Mouse (Mus musculus): ENCODE results near the gene Fkbp5. TPM values are rescaled to one million over a fixed set of nuclear protein-coding genes. Genes with fewer than 3 reads are reported as not detected.
A peak's percentile ranks its signal among the peaks of the same experiment; 100 is the strongest.

Gene Fkbp5
- polyA plus RNA-seq, 1 experiment from 2014 or later, result 16.2 TPM

DNA sequence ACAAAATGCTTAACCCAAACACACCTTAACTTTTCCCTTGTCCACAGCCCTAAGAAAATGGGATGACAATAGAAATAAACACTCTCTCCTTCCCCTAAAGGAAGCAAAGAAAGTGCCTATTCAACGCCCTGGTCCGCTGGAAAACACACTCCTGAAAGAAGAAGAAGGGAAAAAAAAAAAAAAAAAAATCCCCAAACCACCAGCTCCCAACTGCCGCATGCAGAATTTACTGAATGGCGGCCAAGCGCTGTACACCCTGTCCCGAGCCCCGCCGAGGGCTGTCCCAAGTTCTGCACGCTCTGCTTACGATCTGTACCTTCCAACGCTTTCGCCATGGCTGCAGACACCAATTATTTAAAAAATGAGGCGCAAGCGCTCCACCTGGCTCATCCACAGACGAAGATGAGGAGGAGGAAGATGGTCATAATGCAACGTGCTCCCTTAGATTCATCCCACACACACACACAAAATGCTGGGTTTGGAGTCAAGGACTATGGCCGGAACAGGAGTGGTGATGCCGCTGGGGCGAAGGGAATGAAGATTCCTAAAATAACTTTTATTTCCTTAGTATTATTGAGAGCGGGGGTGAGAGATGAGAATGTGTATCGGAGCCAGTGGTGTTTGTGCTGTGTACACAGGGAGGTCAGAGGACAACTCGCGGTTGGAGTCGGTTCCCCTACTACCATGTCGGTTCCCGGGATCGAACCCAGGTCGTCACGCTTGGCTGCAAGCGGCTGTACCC, 32.5 kb downstream of the Fkbp5 start:
- peaks cover 12% of the 10 kb centered on the region for H3K4me1 ChIP-seq (replicated peaks)
- peak overlapping the region; percentile 80 for H3K27ac ChIP-seq
- ATAC-seq (replicated peaks; ENCODE audit: insufficient number of reproducible peaks, insufficient read depth, low FRiP score, low read depth), result no peak
- peak overlapping the region; percentile 71 for H3K9ac ChIP-seq
- H3K4me2 ChIP-seq, result peak overlapping the region; percentile 85
- no peaks in the 10 kb centered on the region for H3K9me3 ChIP-seq (replicated peaks)
- no peaks in the 10 kb centered on the region for H3K27me3 ChIP-seq
- no peaks in the 10 kb centered on the region for H3K36me3 ChIP-seq
- WGBS, result 6% methylated on average over 30 of the region's 30 CpGs
- H3K4me3 ChIP-seq, result peak overlapping the region; percentile 74

DNA sequence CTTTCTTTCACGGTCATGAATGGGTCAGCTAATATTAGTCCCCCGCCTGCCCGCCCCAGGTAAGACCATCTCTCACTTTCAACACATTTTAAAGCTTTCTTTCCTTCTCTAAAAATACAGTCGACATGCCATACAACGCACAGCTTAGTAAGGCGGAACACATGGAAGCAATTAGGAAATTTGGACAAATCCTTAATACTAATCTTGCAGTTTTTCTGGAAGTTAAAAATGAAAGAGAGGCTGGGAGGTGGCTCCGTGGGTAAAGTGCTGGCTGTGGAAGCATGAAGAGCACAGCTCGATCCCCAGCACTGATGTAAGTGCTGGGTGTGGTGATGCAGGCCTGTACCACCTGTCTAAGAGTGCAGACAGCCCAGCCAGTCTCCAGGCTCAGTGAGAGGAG, 39.9 kb downstream of the Fkbp5 start:
- Histone ChIP-seq H3K4me1 (replicated peaks) (peaks cover 2% of the 10 kb centered on the region), H3K27me3 (no peaks in the 10 kb centered on the region), H3K36me3 (no peaks in the 10 kb centered on the region), H3K9me3 (replicated peaks) (no peaks in the 10 kb centered on the region), H3K4me3 (no peak overlapping the region), H3K4me2 (no peak overlapping the region), H3K9ac (no peak overlapping the region), H3K27ac (no peak overlapping the region)
- no peak for ATAC-seq (replicated peaks; ENCODE audit: insufficient number of reproducible peaks, insufficient read depth, low FRiP score, low read depth)
- WGBS, result 76% methylated on average over 8 of the region's 8 CpGs

DNA sequence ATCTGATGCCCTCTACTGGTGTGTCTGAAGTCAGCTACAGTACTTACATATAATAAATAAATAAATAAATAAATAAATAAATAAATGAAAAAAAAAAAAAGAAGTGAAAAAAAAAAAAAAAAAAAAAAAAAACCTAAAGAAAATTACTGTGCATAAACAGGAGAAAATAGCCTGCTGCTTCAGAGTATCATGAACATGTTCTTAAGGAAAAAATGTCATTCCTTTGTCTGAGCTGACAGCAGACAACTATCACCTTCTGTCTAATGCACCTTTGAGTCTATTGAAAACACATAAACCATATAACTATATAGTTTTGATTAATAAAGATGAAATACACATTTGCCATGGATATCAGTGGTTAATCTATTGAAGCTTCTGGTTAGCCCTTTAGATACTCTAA, 40.9 kb downstream of the Fkbp5 start:
- no peaks in the 10 kb centered on the region for H3K36me3 ChIP-seq
- H3K4me2 ChIP-seq, result no peak overlapping the region
- H3K9ac ChIP-seq, result no peak overlapping the region
- H3K27ac ChIP-seq, result no peak overlapping the region
- H3K4me3 ChIP-seq, result no peak overlapping the region
- no peak for ATAC-seq (replicated peaks; ENCODE audit: insufficient number of reproducible peaks, insufficient read depth, low FRiP score, low read depth)
- H3K4me1 ChIP-seq (replicated peaks), result peaks cover 8% of the 10 kb centered on the region
- H3K9me3 ChIP-seq (replicated peaks), result no peaks in the 10 kb centered on the region
- H3K27me3 ChIP-seq, result no peaks in the 10 kb centered on the region

DNA sequence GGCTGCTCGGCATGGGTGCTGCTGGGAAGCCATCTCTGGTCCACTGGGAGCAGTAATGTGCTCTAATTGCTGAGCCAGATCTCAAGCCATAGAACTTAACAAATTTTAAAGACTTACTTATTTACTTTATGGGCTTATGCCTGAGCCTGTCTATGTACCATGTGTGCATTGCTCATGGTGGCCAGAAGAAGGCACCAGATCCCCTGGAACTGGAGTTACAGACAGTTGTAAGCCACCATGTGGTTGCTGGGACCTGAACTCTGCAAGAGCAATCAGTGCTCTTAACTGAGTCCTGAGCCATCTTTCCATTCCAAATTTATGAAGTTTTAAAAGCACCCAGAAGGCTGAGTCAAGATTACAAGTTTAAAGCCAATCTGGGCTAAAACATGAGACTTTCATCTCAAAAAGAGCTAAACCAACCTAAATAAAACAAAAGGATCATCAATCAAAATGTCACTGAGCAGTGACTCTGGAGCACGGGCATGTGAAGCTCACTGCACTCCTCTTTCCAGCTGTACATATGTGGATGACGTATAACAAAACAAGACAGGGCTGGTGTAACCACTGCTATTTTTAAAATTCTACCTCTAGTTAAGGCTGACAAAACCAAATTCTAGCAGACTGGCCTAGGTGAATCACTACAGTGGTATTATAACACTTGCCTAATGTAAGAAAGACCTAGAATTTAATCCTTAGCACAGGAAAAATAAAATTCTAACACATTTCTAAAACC, 41.6 kb downstream of the Fkbp5 start:
- Histone ChIP-seq H3K4me3 (no peak overlapping the region), H3K9ac (no peak overlapping the region), H3K4me2 (no peak overlapping the region), H3K9me3 (replicated peaks) (no peaks in the 10 kb centered on the region), H3K27ac (no peak overlapping the region), H3K4me1 (replicated peaks) (peaks cover 8% of the 10 kb centered on the region), H3K27me3 (no peaks in the 10 kb centered on the region), H3K36me3 (no peaks in the 10 kb centered on the region)
- no peak for ATAC-seq (replicated peaks; ENCODE audit: insufficient number of reproducible peaks, insufficient read depth, low FRiP score, low read depth)
- WGBS, result 84% methylated on average over 3 of the region's 3 CpGs

DNA sequence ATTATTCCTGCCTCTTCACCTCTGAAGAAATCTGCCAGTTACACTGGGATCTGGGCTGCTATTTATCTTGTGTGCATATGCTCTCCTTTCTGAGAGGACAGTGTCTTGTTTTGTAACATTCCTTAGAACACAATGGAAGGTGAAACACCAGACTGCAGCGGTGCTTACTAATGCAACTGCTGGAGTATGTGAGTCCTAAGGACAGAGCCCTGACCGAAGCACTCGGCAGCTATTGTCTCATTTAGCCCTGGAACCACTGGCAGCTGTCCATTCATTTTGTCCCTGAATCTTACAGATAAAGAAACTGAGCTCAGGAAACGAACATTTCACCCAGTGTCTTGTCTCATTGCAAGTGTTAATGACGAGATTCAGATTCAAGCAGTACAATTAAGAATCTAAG, 44.6 kb downstream of the Fkbp5 start:
- H3K36me3 ChIP-seq, result no peaks in the 10 kb centered on the region
- H3K9me3 ChIP-seq (replicated peaks), result no peaks in the 10 kb centered on the region
- no peak overlapping the region for H3K4me2 ChIP-seq
- H3K4me1 ChIP-seq (replicated peaks), result peaks cover 8% of the 10 kb centered on the region
- WGBS, result 26% methylated on average over 5 of the region's 5 CpGs
- peak overlapping the region; percentile 7; the same call in 1 of the 2 replicates for H3K27ac ChIP-seq
- no peak overlapping the region for H3K4me3 ChIP-seq
- no peaks in the 10 kb centered on the region for H3K27me3 ChIP-seq
- H3K9ac ChIP-seq, result no peak overlapping the region
- ATAC-seq (replicated peaks; ENCODE audit: insufficient number of reproducible peaks, insufficient read depth, low FRiP score, low read depth), result no peak

DNA sequence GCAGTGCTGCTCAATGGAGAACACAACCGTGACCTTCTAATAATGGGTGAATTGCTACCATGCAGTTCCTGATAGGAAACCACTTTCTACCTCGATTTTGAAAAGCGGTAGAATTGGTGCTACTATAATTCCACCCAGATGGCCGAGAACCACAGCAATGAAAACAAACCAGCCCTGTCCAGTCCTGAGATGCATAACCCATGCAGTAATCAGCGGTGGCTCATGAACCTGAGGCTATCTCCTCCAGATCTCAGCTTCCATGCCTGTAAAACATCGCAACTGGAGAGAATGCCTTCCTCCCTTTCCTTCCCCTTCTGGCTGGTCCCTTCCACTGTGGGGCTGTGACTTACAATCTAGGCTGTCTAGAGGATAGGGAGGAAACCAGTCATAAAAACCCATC, 46.5 kb downstream of the Fkbp5 start:
- no peak overlapping the region for H3K4me2 ChIP-seq
- 72% methylated on average over 6 of the region's 6 CpGs for WGBS
- H3K36me3 ChIP-seq, result no peaks in the 10 kb centered on the region

DNA sequence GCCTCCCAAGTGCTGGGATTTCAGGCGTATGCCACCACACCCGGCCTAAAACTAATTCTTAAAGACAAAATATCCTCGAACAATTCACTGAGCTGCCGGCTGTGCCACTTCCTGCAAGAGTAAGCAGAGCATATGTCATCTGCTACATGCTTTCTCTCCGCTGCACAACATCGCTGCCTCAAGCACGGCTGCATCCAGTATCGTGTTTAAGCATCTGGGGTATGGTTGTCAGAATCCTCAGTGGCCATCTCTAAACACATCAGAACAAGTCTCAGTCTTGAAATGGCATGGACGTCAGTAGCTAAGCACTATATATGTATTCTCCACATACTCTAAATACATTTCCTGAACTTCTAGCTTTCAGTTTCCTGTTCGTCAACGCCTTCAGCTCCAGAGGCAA, 49.6 kb downstream of the Fkbp5 start:
- H3K27me3 ChIP-seq, result no peaks in the 10 kb centered on the region
- peak overlapping the region; percentile 38 for H3K27ac ChIP-seq
- H3K4me3 ChIP-seq, result peak overlapping the region; percentile 13; the same call in 1 of the 2 replicates
- H3K9me3 ChIP-seq (replicated peaks), result no peaks in the 10 kb centered on the region
- no peaks in the 10 kb centered on the region for H3K36me3 ChIP-seq
- peak overlapping the region; percentile 9 for H3K4me2 ChIP-seq
- 61% methylated on average over 11 of the region's 11 CpGs for WGBS
- H3K9ac ChIP-seq, result no peak overlapping the region
- peaks cover 25% of the 10 kb centered on the region for H3K4me1 ChIP-seq (replicated peaks)
- no peak for ATAC-seq (replicated peaks; ENCODE audit: insufficient number of reproducible peaks, insufficient read depth, low FRiP score, low read depth)

More for the DNA sequence above, 46.5 kb downstream of the Fkbp5 start:
- no peak for ATAC-seq (replicated peaks; ENCODE audit: insufficient number of reproducible peaks, insufficient read depth, low FRiP score, low read depth)
- no peak overlapping the region for H3K27ac ChIP-seq
- no peak overlapping the region for H3K9ac ChIP-seq
- H3K9me3 ChIP-seq (replicated peaks), result no peaks in the 10 kb centered on the region
- H3K4me3 ChIP-seq, result no peak overlapping the region
- H3K4me1 ChIP-seq (replicated peaks), result peaks cover 15% of the 10 kb centered on the region
- H3K27me3 ChIP-seq, result no peaks in the 10 kb centered on the region

DNA sequence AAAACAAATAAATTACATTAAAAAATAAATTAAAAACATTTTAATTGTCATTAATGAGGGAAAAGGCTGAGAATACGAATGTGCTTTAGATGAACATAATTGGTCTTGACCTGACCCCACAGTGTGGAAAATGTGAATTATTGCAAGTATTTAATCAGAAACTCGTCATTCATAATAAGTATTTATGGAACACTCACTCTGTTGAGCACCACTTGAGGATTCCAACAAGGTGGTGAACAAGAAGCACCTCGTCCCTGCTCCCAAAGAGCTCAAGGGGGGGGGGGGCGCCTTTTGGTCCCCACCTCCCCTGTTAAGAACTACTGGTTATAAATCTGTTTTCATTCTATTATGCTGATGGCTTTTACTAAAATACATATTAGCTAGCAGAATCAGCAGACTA, 51.4 kb downstream of the Fkbp5 start:
- no peaks in the 10 kb centered on the region for H3K27me3 ChIP-seq
- no peak overlapping the region for H3K9ac ChIP-seq
- H3K4me3 ChIP-seq, result no peak overlapping the region
- H3K27ac ChIP-seq, result no peak overlapping the region
- no peaks in the 10 kb centered on the region for H3K9me3 ChIP-seq (replicated peaks)
- ATAC-seq (replicated peaks; ENCODE audit: insufficient number of reproducible peaks, insufficient read depth, low FRiP score, low read depth), result no peak
- peaks cover 18% of the 10 kb centered on the region; the same call in 1 of the 2 replicates for H3K4me1 ChIP-seq (replicated peaks)
- no peak overlapping the region for H3K4me2 ChIP-seq
- 68% methylated on average over 4 of the region's 4 CpGs for WGBS
- H3K36me3 ChIP-seq, result no peaks in the 10 kb centered on the region

DNA sequence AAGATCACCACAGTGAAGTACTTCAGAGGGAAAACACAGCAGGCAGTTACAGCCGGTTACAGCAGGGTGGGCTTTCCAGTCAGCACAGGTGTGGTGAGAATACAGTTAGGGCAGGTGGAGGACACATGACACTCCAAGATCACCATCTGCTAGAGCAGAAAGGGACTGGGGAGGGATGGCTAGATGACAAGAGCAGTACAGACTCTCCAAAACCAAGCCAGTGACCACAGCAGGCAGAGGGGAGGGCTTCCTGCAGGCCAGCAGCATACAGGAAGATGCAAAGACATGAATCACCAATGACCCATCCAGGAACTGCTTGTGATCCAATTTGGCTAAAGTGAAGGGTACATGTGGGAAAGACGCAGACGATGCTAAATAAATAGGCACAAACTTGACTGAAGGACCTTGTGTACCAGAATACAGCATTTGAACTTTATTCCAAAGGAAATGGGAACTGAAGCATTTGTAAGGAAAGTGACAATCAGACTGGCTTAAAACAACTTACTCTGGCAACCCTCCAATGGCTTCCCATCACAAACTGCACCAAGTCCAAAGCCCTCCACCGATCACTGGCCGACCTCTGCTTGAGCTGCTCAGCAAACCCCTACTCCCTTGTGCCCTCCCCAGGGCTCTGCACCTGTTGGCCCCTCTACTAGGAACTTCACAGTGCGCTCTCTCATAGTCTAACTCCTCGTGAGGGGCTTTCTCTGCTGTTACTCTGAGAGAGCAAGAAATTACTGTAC, 53.5 kb downstream of the Fkbp5 start:
- ATAC-seq (replicated peaks; ENCODE audit: insufficient number of reproducible peaks, insufficient read depth, low FRiP score, low read depth), result no peak

DNA sequence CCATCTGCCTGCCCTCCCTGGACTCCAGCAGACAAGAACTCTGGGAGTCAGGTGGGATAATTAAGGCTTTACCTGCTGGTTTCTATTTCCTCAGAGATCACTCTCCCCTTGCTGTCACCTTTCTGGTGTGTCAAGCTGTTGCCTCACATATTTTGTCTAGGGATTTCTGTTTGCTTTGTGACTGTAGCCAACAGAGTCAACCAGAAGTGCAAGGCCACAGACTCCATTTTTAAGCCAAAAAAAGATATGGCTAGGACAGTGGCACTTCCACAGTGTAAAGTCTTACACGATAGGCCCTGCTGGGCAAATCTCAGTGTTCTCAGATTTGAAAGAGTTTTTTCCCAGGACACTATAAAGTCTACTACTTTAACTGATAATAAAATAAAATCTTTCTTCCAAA, 56.9 kb downstream of the Fkbp5 start:
- H3K27me3 ChIP-seq, result no peaks in the 10 kb centered on the region
- no peak overlapping the region for H3K27ac ChIP-seq
- H3K9me3 ChIP-seq (replicated peaks), result no peaks in the 10 kb centered on the region
- H3K4me3 ChIP-seq, result no peak overlapping the region
- H3K4me2 ChIP-seq, result no peak overlapping the region
- H3K9ac ChIP-seq, result no peak overlapping the region
- no peaks in the 10 kb centered on the region for H3K36me3 ChIP-seq
- WGBS, result 72% methylated on average over 1 of the region's 1 CpGs
- no peak for ATAC-seq (replicated peaks; ENCODE audit: insufficient number of reproducible peaks, insufficient read depth, low FRiP score, low read depth)
- H3K4me1 ChIP-seq (replicated peaks), result peaks cover 10% of the 10 kb centered on the region; the same call in 1 of the 2 replicates

More for the DNA sequence above, 53.5 kb downstream of the Fkbp5 start:
- H3K4me3 ChIP-seq, result no peak overlapping the region
- no peak overlapping the region for H3K4me2 ChIP-seq
- no peaks in the 10 kb centered on the region for H3K9me3 ChIP-seq (replicated peaks)
- WGBS, result 66% methylated on average over 7 of the region's 7 CpGs
- H3K27me3 ChIP-seq, result no peaks in the 10 kb centered on the region
- peaks cover 18% of the 10 kb centered on the region; the same call in 1 of the 2 replicates for H3K4me1 ChIP-seq (replicated peaks)
- H3K36me3 ChIP-seq, result no peaks in the 10 kb centered on the region
- H3K9ac ChIP-seq, result no peak overlapping the region
- H3K27ac ChIP-seq, result no peak overlapping the region

DNA sequence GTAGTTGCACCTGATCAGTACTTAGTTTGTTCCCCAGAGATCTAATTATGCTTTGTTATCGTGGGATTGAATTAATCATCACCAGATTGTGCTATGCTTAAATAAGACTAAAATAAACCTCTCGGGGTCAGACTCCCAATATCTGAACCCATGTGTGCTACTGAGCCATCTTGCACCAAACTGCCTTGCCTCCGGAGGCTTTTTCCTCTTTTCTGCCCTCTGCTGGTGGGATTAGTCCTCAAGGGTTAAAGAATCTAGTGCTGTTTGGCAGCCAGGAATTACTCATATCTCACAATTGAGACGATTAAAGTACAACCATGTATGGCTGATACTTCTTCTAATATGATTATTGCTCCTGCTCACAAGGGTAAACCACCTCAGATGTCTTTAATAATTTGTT, 62.2 kb downstream of the Fkbp5 start:
- no peak for ATAC-seq (replicated peaks; ENCODE audit: insufficient number of reproducible peaks, insufficient read depth, low FRiP score, low read depth)
- Histone ChIP-seq H3K4me1 (replicated peaks) (peaks cover 5% of the 10 kb centered on the region), H3K9me3 (replicated peaks) (no peaks in the 10 kb centered on the region), H3K9ac (no peak overlapping the region), H3K36me3 (no peaks in the 10 kb centered on the region), H3K4me3 (no peak overlapping the region), H3K27ac (no peak overlapping the region), H3K27me3 (no peaks in the 10 kb centered on the region), H3K4me2 (no peak overlapping the region)
- WGBS, result 48% methylated on average over 4 of the region's 4 CpGs
